Mouse (Mus musculus) bone marrow, adult 2 months (tissue): Measurements from ENCODE around the gene Rab3il1.

Experiments used
- CTCF ChIP-seq: fragments of 200-500 bp; IDR thresholded peaks from 2 replicates; pipeline ENCODE4 v1.5.1; 2011; ENCODE audit warnings: low read length, control low read depth; ENCODE audit not compliant: control insufficient read depth, insufficient read depth
- POLR2A ChIP-seq: fragments of 200-500 bp; IDR thresholded peaks from 2 replicates; pipeline ENCODE4 v1.6.1; 2011; ENCODE audit warnings: low read depth, mild to moderate bottlenecking, control low read depth, low read length, borderline replicate concordance; ENCODE audit not compliant: control insufficient read depth

DNA sequence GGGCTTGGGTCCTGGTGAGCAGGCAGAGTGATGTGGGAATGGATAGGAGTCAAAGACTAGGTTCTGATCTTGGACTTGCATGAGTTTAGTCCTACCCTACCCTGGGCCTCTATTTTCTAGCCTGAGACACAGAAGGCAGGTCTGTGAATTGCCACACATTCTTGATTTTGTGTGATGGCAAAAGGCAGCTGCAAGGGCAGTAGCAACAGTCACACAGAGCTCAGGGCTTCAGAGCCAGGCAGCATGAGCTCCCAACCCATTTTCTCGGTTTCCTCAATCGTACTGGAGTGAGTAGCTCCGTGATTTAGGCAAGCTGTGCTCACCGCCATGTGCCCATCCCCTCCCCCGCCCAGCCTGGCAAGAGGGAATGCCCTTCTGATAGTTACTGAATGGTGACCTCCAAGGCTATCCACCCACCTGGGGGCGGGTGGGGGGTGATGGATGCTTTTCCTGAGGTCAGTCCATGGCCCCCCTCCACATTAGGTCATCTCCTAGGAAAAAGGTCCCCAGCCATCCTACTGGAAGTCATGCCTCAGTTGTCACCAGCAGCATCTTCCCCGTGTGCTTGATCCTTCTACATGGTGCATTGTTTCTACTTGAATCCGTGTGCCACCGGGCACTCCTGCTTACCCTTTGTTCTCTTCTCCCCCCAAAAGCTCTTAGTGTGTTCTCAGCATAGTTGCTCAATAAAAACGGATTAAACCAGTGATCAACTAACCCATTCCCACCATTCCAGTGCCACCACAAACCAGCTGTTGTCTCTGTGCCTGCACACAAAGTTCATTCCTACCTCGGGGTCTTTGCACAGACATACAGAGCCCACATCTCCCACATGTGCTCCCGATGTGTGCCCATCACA lies 4.0 kb upstream of the Rab3il1 start:
- TF ChIP-seq CTCF = no peak
- TF ChIP-seq POLR2A = no peak
